Mouse (Mus musculus): ENCODE measurements at regions not wholly inside any gene's neighbourhood (a gene's known extent, or its start where the extent isn't known, plus 50 kb on each side); places are given as distances from the start of the nearest gene placed in this dataset.

DNA sequence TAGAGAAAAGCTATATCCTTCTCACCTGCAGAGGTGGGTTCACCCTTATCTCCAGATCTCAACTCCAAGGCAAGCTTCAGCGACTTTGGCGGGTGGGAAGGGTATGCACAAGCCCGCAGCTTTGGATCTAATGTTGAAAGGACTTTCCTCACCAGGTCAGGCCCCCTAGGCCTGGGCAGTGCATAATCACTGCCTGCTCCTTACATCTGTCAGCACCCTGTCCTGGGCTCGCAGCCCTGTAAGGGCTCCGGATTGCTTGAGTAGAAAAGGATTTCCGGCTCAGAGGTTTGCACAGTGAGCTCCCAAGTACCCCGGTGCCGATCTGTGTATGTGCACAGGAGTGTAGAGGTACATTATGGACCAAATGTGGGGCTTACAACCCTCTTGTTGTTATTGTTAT, 68.8 kb upstream of the 1600014C23Rik start:
- H3K27ac ChIP-seq, result no peak overlapping the region
- DNase-seq, result no peak
- intact Hi-C loops (cut with DNase I), result no loop called here
- no peak overlapping the region for H3K4me3 ChIP-seq
- TF ChIP-seq CTCF (IDR thresholded peaks at IDR 0.05), result no peak

- intact Hi-C loops (cut with DNase I), result loop anchor here (5.0 kb wide), 1 partner anchor 52 kb away; no protein-coding TSS in a partner anchor
- Histone ChIP-seq H3K4me3 (no peak overlapping the region), H3K27ac (no peak overlapping the region)
- TF ChIP-seq CTCF (IDR thresholded peaks at IDR 0.05), result no peak
- no peak for DNase-seq
Observed at GRCm38 (mm10) chr17:45799725-45800124, 66.1 kb upstream of the 1600014C23Rik start.

- Histone ChIP-seq H3K27ac (peak overlapping the region; percentile 92), H3K4me3 (no peak overlapping the region)
- no peak for DNase-seq
- no peak for TF ChIP-seq CTCF (IDR thresholded peaks at IDR 0.05)
- intact Hi-C loops (cut with DNase I), result loop anchor here (5.0 kb wide), 1 partner anchor 52 kb away; no protein-coding TSS in a partner anchor
Observed at GRCm38 (mm10) chr17:45798996-45799395, 65.4 kb upstream of the 1600014C23Rik start.

- TF ChIP-seq CTCF (IDR thresholded peaks at IDR 0.05), result no peak
- H3K4me3 ChIP-seq, result no peak overlapping the region
- intact Hi-C loops (cut with DNase I), result loop anchor here (5.0 kb wide), 1 partner anchor 51 kb away; no protein-coding TSS in a partner anchor
- DNase-seq, result peak; percentile 76
- H3K27ac ChIP-seq, result peak overlapping the region; percentile 92
Observed at GRCm38 (mm10) chr17:45798456-45798855, 64.8 kb upstream of the 1600014C23Rik start.

- TF ChIP-seq CTCF (IDR thresholded peaks at IDR 0.05), result no peak
- intact Hi-C loops (cut with DNase I), result loop anchor here (5.0 kb wide), 1 partner anchor 50 kb away; no protein-coding TSS in a partner anchor
- no peak overlapping the region for H3K4me3 ChIP-seq
- no peak for DNase-seq
- peak overlapping the region; percentile 92 for H3K27ac ChIP-seq
Observed at GRCm38 (mm10) chr17:45797121-45797520, 63.5 kb upstream of the 1600014C23Rik start.

DNA sequence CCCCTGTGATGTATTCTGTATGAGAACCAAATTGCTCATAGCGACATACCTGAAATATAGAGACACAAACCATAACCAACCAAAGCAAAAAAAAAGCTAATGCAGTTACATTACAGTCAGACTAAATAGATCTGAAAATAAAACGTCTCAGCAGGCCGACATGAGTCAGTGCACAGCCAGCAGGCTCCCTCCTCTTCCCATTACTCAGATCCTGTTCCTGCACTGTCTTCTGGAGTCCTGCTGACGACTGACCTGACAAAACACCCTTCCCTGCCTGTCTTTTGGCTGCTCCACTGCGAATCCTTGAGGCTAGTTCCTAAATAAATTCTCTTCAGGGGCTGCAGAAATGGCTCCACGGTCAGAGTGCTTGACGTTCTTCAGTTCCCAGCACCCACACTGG, 61.3 kb upstream of the 1600014C23Rik start:
- Histone ChIP-seq H3K27ac (no peak overlapping the region), H3K4me3 (no peak overlapping the region)
- intact Hi-C loops (cut with DNase I), result loop anchor here (5.0 kb wide), 2 partner anchors 38 to 48 kb away; no protein-coding TSS in a partner anchor
- no peak for TF ChIP-seq CTCF (IDR thresholded peaks at IDR 0.05)
- no peak for DNase-seq

DNA sequence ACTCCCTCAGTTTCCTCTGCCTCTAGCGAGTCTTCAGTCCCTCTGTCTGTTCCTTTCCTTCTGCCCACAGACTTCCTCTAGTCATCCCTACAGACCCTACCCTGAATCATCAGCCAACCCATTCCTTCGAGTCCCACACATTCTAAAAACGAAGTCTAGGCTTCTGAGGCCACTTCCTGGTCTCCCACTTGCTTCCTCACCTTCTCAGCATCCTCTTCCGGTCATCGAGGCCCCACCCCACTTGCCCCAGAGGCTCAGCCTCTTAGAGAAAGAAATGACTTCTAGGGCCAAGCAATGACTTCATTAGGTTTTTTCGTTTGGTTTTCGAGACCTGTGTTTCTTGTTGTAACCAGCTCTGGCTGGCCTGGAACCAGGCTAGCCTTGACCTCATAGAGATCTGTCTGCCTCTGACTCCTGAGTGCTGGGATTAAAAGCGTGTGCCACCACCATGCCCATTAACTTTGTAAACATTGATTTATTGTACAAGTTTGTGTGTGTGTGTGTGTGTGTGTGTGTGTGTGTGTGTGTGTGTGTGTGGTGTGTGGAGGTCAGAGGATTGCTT, 57.4 kb upstream of the 1600014C23Rik start:
- DNase-seq, result no peak
- no peak overlapping the region for H3K27ac ChIP-seq
- TF ChIP-seq CTCF (IDR thresholded peaks at IDR 0.05), result no peak
- intact Hi-C loops (cut with DNase I), result loop anchor here (5.0 kb wide), 1 partner anchor 34 kb away; no protein-coding TSS in a partner anchor
- H3K4me3 ChIP-seq, result no peak overlapping the region

DNA sequence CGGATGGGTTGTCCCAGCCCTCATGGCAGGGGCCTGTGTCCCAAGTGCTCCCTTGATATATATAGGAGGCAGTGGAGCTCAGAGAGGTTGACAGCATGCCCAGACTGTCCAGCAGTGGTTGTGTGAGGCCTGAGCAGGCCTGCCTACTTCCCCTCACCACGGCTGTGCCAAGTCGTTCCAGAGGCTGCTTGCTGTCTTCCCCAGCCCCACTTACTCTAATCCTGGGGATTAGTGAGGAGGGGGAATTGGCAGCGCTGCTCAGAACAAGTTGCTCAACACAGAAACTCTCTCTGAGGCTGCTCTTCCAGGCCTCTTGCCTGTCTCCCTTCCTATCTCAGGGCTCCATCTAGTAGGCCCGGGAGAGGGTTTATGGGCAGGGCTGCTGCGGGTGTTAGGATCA, 56.1 kb upstream of the 1600014C23Rik start:
- no peak for DNase-seq
- no peak for TF ChIP-seq CTCF (IDR thresholded peaks at IDR 0.05)
- intact Hi-C loops (cut with DNase I), result loop anchor here (5.0 kb wide), 1 partner anchor 32 kb away; no protein-coding TSS in a partner anchor
- H3K4me3 ChIP-seq, result no peak overlapping the region
- H3K27ac ChIP-seq, result no peak overlapping the region

DNA sequence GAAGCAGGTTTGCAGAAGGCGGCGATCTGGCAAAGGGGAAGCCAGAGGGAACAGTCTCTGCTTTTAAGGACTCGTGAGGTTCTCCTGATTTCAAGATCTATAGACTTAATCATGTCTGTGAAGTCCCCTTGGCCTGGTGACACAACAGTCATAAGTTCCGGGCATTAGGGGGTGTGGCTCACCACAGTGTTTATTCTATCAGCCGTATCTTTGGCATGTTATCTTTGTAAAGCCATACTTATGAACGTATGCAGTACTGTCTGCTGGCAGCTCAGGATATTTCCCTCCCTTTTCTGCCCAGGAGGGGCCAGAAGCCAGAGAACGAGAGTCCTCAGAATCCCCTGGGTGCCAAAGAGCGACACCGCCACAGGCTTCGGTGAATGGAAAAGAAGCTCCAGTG, 51.3 kb upstream of the 1600014C23Rik start:
- no peak overlapping the region for H3K4me3 ChIP-seq
- DNase-seq, result no peak
- no peak for TF ChIP-seq CTCF (IDR thresholded peaks at IDR 0.05)
- intact Hi-C loops (cut with DNase I), result no loop called here
- no peak overlapping the region for H3K27ac ChIP-seq

DNA sequence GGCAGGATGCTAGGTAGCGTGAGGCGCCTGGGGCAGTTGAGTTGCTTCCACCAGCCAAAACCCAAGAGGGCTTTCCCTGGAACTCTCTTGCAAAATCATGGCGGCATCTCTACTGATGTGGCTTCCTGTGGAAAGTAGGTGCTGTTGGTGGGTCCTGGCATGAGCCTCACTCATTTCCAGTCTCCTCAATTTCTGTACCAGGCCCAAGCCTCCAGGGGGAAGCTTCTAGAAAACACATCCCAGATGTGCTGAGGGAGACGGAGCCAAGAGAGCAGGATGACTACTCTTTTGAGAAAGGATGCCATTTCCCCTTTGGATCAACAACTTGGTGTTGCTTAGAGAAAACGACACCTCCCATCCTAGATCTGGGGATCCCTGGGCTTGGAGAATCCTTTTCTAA, 50.9 kb upstream of the 1600014C23Rik start:
- no peak overlapping the region for H3K4me3 ChIP-seq
- H3K27ac ChIP-seq, result no peak overlapping the region
- intact Hi-C loops (cut with DNase I), result no loop called here
- TF ChIP-seq CTCF (IDR thresholded peaks at IDR 0.05), result no peak
- no peak for DNase-seq
